7 mouse cellular contexts compared by ENCODE assay signal in genomic region chr1:44147563-44148381, GRCm38 (mm10). TPM values are rescaled to one million over a fixed set of nuclear protein-coding genes. Genes with fewer than 3 reads are reported as not detected.
DNase-seq lines count a peak whose midpoint lies in the region; ATAC-seq lines count a peak whose summit lies in the region.

Ercc5 (plus strand) TSS chr1:44147744.

- no peaks in the 10 kb centered on the region for H3K27me3 ChIP-seq in embryonic facial prominence, embryonic 10.5 days (replicated peaks; ENCODE audit: low read depth, poor library complexity, severe bottlenecking)
- no peaks in the 10 kb centered on the region for H3K27me3 ChIP-seq in limb, embryonic 10.5 days (ENCODE audit: low read depth, poor library complexity, severe bottlenecking)
- no peaks in the 10 kb centered on the region for H3K27me3 ChIP-seq in midbrain, embryonic 13.5 days

- H3K9me3 ChIP-seq in embryonic facial prominence, embryonic 10.5 days, result no peaks in the 10 kb centered on the region
- no peaks in the 10 kb centered on the region for H3K9me3 ChIP-seq in limb, embryonic 10.5 days (replicated peaks)
- no peaks in the 10 kb centered on the region for H3K9me3 ChIP-seq in midbrain, embryonic 13.5 days

- H3K4me3 ChIP-seq in embryonic facial prominence, embryonic 10.5 days, result peak within 1 kb of the TSS; percentile 75
- H3K4me3 ChIP-seq in limb, embryonic 10.5 days, result peak within 1 kb of the TSS; percentile 65
- H3K4me3 ChIP-seq in midbrain, embryonic 13.5 days (replicated peaks), result peak within 1 kb of the TSS; percentile 86

- peaks cover 11% of the 10 kb centered on the region for H3K4me1 ChIP-seq in embryonic facial prominence, embryonic 10.5 days
- H3K4me1 ChIP-seq in limb, embryonic 10.5 days, result peaks cover 12% of the 10 kb centered on the region; the same call in 1 of the 2 replicates
- H3K4me1 ChIP-seq in midbrain, embryonic 13.5 days (replicated peaks), result peaks cover 15% of the 10 kb centered on the region

- peak within 1 kb of the TSS; percentile 93 for H3K27ac ChIP-seq in embryonic facial prominence, embryonic 10.5 days (replicated peaks)
- peak within 1 kb of the TSS; percentile 91 for H3K27ac ChIP-seq in limb, embryonic 10.5 days
- peak within 1 kb of the TSS; percentile 99 for H3K27ac ChIP-seq in midbrain, embryonic 13.5 days

- DNase-seq in adrenal gland, postnatal 10 days, result peak; percentile 88
- DNase-seq in embryonic facial prominence, embryonic 10.5 days (ENCODE audit: low spot score), result peak; percentile 94
- DNase-seq in kidney, adult 11 months, result peak; percentile 89
- DNase-seq in limb, embryonic 10.5 days (ENCODE audit: low spot score), result peak; percentile 92
- peak; percentile 69 for DNase-seq in spleen, adult 12 weeks (ENCODE audit: low spot score)

- H3K4me2 ChIP-seq in midbrain, embryonic 13.5 days (replicated peaks), result peak within 1 kb of the TSS; percentile 65

- peaks cover 24% of the 10 kb centered on the region for H3K36me3 ChIP-seq in embryonic facial prominence, embryonic 10.5 days (replicated peaks)
- peaks cover 14% of the 10 kb centered on the region for H3K36me3 ChIP-seq in limb, embryonic 10.5 days
- H3K36me3 ChIP-seq in midbrain, embryonic 13.5 days, result peaks cover 15% of the 10 kb centered on the region

- peak within 1 kb of the TSS; percentile 93 for H3K9ac ChIP-seq in midbrain, embryonic 13.5 days (replicated peaks)

- WGBS in embryonic facial prominence, embryonic 10.5 days, result under 1% methylated on average over 66 of the region's 66 CpGs
- WGBS in limb, embryonic 10.5 days, result under 1% methylated on average over 66 of the region's 66 CpGs
- WGBS in midbrain, embryonic 13.5 days, result under 1% methylated on average over 66 of the region's 66 CpGs

- ATAC-seq in granulocyte monocyte progenitor cell, adult 5-6 weeks (replicated peaks; ENCODE audit: poor library complexity, severe bottlenecking), result peak; percentile 96
- ATAC-seq in midbrain, embryonic 13.5 days, result peak; percentile 99

RNA-seq across cellular contexts. Expression of gene Ercc5, which starts in this region (rescaled TPM):
- 10 to 100 TPM; 15.8 to 20.3 TPM for total RNA-seq in adrenal gland, postnatal 10 days (2021)
- polyA plus RNA-seq in embryonic facial prominence, embryonic 10.5 days (2016; fragmentation: Nextera tagmentation; extraction: Ambion mirVana), result 21.5 and 24.5 TPM in 2 replicates
- total RNA-seq in granulocyte monocyte progenitor cell, adult 5-6 weeks (2014; fragmentation: Nextera tagmentation), result 7.8 and 11.2 TPM in 2 replicates
- 4.8 and 7.9 TPM in 2 replicates for total RNA-seq in granulocyte monocyte progenitor cell, adult 5-6 weeks (2017)
- polyA plus RNA-seq in limb, embryonic 10.5 days (2016; fragmentation: Nextera tagmentation; extraction: Ambion mirVana), result 19.3 and 21.7 TPM in 2 replicates
- 39.7 and 40.0 TPM in 2 replicates for polyA plus RNA-seq in midbrain, embryonic 13.5 days (2015; fragmentation: Nextera tagmentation; extraction: Ambion mirVana)

Comparison
In these comparisons a context has a peak if more than half of its experiments do, and no peak if none do; other contexts are left out.
1. Peak in every context shown above with its lines: DNase-seq, ATAC-seq, H3K4me3 ChIP-seq and H3K27ac ChIP-seq.